Mouse (Mus musculus): ENCODE data around the gene Phf1.

Gene Phf1

GRCm38 (mm10) chr17:26950560-26951288 is 17.9 kb downstream of the Phf1 start:
- DNase-seq (ENCODE audit: low spot score in 2 of 2), result peak in 1 of 2 experiments; percentile 40

GRCm38 (mm10) chr17:26951406-26951805 is 18.6 kb downstream of the Phf1 start:
- DNase-seq (ENCODE audit: low spot score in 2 of 2), result peak; percentile 94 to 95

- peak in 1 of 2 experiments; percentile 34 for DNase-seq (ENCODE audit: low spot score in 2 of 2)
Observed at GRCm38 (mm10) chr17:26951952-26952877, 19.4 kb downstream of the Phf1 start.

- DNase-seq (ENCODE audit: low spot score in 2 of 2), result no peak
Observed at GRCm38 (mm10) chr17:26953201-26953600, 20.3 kb downstream of the Phf1 start.

GRCm38 (mm10) chr17:26953726-26954125 is 20.9 kb downstream of the Phf1 start:
- DNase-seq (ENCODE audit: low spot score in 2 of 2), result peak in 1 of 2 experiments; percentile 49

- DNase-seq (ENCODE audit: low spot score in 2 of 2), result no peak
Observed at GRCm38 (mm10) chr17:26956309-26956708, 23.5 kb downstream of the Phf1 start.

- peak in 1 of 2 experiments; percentile 36 for DNase-seq (ENCODE audit: low spot score in 2 of 2)
Observed at GRCm38 (mm10) chr17:26956895-26957294, 24.0 kb downstream of the Phf1 start.

GRCm38 (mm10) chr17:26957872-26958271 is 25.0 kb downstream of the Phf1 start:
- DNase-seq (ENCODE audit: low spot score in 2 of 2), result no peak

- peak; percentile 46 to 50 for DNase-seq (ENCODE audit: low spot score in 2 of 2)
Observed at GRCm38 (mm10) chr17:26958880-26959279, 26.0 kb downstream of the Phf1 start.

GRCm38 (mm10) chr17:26959815-26960214 is 27.0 kb downstream of the Phf1 start:
- DNase-seq (ENCODE audit: low spot score in 2 of 2), result no peak

GRCm38 (mm10) chr17:26961572-26962240 is 28.9 kb downstream of the Phf1 start:
- DNase-seq (ENCODE audit: low spot score in 2 of 2), result no peak

GRCm38 (mm10) chr17:26966993-26967392 is 34.1 kb downstream of the Phf1 start:
- DNase-seq (ENCODE audit: low spot score in 2 of 2), result peak in 1 of 2 experiments; percentile 26

- DNase-seq (ENCODE audit: low spot score in 2 of 2), result peak in 1 of 2 experiments; percentile 35
Observed at GRCm38 (mm10) chr17:26967477-26967876, 34.6 kb downstream of the Phf1 start.

- DNase-seq (ENCODE audit: low spot score in 2 of 2), result peak in 1 of 2 experiments; percentile 45
Observed at GRCm38 (mm10) chr17:26968200-26968611, 35.4 kb downstream of the Phf1 start.

- DNase-seq (ENCODE audit: low spot score in 2 of 2), result peak in 1 of 2 experiments; percentile 21
Observed at GRCm38 (mm10) chr17:26969257-26969656, 36.4 kb downstream of the Phf1 start.

GRCm38 (mm10) chr17:26970221-26970620 is 37.4 kb downstream of the Phf1 start:
- peak in 1 of 2 experiments; percentile 26 for DNase-seq (ENCODE audit: low spot score in 2 of 2)

- peak in 1 of 2 experiments; percentile 29 for DNase-seq (ENCODE audit: low spot score in 2 of 2)
Observed at GRCm38 (mm10) chr17:26971247-26971905, 38.5 kb downstream of the Phf1 start.

- no peak for DNase-seq (ENCODE audit: low spot score in 2 of 2)
Observed at GRCm38 (mm10) chr17:26972107-26972506, 39.3 kb downstream of the Phf1 start.

- DNase-seq (ENCODE audit: low spot score in 2 of 2), result peak; percentile 98
Observed at GRCm38 (mm10) chr17:26972703-26973574, 40.1 kb downstream of the Phf1 start, which contains the start of gene Zbtb9. Zbtb9 (plus strand) TSS chr17:26973167.

- DNase-seq (ENCODE audit: low spot score in 2 of 2), result peak in 1 of 2 experiments; percentile 31
Observed at GRCm38 (mm10) chr17:26974547-26974946, 41.7 kb downstream of the Phf1 start.

All from right cerebral cortex, postnatal 10 days (tissue).